Mouse (Mus musculus) bone marrow macrophage, adult 2 months (primary cell): Measurements from ENCODE around the gene Hmgcs1.

Source experiments
- CTCF ChIP-seq: IDR thresholded peaks from 2 replicates; pipeline ENCODE4 v1.5.1; 2012; ENCODE audit warnings: low read depth, mild to moderate bottlenecking, low read length, moderate library complexity
- POLR2A ChIP-seq: IDR thresholded peaks from 2 replicates; pipeline ENCODE4 v1.6.1; 2012; ENCODE audit warnings: mild to moderate bottlenecking, low read depth, low read length, borderline replicate concordance

GRCm38 (mm10) chr13:119695676-119696075 lies 5.5 kb downstream of the Hmgcs1 start:
- TF ChIP-seq CTCF: no peak
- no peak for TF ChIP-seq POLR2A
